Mouse (Mus musculus): ENCODE measurements around the gene Fam83g.
A peak's percentile ranks its signal among the peaks of the same experiment; 100 is the strongest.

Gene Fam83g

DNA sequence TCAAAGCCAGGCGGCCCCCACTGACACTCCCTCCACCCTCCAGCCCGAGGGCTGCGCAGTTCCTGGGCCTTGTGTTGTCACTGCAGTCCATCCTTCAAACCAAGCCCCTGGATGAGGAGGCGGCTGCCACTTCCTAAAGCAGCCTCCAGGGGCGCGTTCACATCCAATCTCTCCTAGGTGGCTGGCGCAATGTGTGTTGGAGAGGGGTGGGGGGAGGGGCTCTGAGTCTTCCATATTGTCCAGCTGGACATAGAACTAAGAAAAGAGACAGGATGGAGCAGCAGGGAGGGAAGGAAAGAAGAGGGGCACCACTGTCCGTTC, 9.1 kb upstream of the Fam83g start:
- DNase-seq: peak; percentile 66 to 70

- DNase-seq: no peak
Measured at GRCm38 (mm10) chr11:61675332-61675731, 8.6 kb upstream of the Fam83g start.

- no peak for DNase-seq
Measured at GRCm38 (mm10) chr11:61676216-61676854, 7.6 kb upstream of the Fam83g start.

DNA sequence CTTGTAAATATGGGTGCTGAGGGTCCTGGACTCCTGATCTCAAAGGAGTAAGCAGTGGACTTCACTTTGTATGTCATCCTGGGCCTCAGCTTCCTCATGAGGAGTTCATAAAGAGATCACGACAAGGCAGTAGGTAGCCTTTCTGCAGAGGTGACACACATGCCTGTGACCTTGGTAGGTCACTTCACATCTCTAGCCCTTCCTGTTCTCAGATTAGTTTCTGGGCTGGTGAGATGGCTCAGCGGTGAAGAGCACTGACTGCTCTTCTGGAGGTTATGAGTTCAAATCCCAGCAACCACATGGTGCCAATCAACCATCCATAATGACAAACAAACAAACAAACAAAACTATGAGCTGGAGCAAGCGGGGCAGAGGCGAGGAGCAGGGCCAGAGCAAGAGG, 6.2 kb upstream of the Fam83g start:
- DNase-seq: no peak

- no peak for DNase-seq
Measured at GRCm38 (mm10) chr11:61679091-61679866, 4.6 kb upstream of the Fam83g start.

- DNase-seq: no peak
Measured at GRCm38 (mm10) chr11:61685119-61685725, 1.3 kb downstream of the Fam83g start.

DNA sequence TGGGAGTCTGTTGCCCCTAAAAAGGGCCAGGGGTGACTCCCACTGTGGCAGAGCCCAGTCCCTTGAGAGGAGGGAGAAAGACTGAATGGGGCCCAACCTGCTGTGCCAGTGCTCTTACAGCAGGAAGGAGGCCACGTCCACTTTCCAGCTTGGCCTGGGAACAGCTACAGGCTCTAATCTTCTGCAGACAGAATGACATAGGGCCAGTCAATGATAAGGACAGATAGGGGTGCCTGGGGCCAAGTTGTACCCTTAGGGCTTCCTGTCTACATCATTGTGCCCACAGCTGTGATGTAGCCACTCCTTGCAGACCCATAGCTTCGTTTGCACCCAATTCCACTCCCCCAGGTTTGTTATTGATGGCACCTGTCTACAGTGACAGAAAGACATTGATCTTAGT, 2.2 kb downstream of the Fam83g start:
- no peak for DNase-seq

DNA sequence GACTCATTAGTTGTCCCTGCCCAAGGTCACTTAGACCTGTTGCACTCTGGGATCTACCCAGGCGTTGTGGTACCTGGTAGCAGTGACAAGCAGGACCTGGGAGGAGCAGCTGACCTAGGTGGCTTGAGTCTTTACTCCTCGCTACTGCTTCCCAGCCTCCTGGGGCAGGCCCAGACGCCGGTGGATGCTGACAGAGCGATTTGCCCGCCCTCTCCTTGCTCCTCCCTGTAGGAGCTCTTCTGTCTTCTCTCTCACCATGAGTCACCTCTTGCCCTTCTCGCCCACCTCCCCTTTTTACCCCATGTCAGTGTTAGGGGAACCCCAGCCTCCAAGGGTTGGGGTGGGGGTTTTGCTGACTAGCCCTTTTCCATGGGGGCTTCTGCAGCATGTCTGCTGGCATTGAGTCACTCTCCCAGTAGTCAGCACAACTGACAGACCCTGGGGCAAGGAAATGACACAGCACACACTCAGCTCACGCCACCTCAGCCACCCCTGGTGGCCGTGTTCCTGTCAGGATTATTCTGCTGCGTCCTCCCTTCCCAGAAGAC, 3.1 kb downstream of the Fam83g start:
- DNase-seq: no peak

- DNase-seq: no peak
Measured at GRCm38 (mm10) chr11:61687595-61687994, 3.7 kb downstream of the Fam83g start.

GRCm38 (mm10) chr11:61692996-61693395, 9.1 kb downstream of the Fam83g start:
- DNase-seq: peak; percentile 72 to 79

DNA sequence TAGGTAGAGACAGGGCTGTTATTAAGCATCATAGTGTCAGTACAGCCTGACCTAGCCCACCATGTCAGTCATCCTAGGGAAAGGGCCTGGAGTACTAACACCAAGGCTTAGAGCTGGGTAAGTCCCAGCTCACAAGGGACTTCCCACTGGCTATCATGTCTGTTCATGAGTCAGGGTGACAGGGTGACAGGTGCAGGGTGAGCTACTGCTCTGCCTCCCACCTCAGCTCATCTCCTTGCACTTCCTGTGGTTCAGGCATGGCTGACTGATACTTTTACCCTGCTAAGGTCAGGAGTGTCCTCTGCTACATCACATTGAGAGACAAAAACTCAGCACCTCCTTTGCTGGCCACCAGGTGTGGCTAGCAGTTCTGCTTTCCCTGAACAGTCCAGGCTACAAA, 15.0 kb downstream of the Fam83g start:
- DNase-seq: no peak

- DNase-seq: no peak
Measured at GRCm38 (mm10) chr11:61699460-61699859, 15.6 kb downstream of the Fam83g start.

DNA sequence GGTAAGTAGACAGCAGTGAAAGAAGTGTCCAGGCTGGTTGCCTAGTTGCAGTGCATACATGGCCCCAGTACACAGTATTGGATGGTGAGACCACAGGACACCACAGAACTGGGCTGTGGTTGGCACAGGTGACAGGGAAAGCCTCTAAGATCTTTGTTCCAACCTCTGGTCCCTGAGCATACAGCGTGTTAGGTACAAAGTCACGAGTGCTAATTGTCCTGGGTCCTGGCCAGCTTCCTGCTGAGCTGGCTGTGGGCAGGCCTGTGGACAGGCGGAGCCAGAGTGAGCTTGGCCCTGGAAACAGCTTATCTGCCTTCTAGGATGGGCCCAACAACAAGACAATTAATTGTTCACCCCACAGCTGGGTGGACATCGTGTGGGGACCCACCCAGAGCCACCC, 16.0 kb downstream of the Fam83g start:
- DNase-seq: peak; percentile 86 to 87

DNA sequence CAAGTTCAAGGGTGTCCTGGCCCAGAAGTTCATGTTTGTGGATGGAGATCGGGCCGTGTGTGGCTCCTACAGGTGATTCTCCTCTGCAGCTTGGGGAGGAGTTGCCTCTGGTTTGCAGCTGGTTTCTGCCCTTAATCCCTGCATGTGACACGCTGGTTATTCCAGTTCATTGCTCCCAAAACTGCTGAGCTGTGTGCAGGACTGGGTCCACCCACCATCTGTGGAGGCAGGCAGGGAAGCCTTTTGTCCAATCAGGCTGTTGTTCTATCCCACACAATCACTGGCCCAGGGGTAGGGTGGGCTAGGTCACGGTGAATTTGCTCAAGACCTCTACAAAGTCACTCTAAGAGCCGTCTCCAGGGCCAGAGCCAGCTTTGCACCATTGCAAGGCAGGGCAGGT, 17.8 kb downstream of the Fam83g start:
- DNase-seq: no peak

GRCm38 (mm10) chr11:61702494-61702893, 18.6 kb downstream of the Fam83g start:
- DNase-seq: peak; percentile 75 to 82

- no peak for DNase-seq
Measured at GRCm38 (mm10) chr11:61705581-61705980, 21.7 kb downstream of the Fam83g start.

DNA sequence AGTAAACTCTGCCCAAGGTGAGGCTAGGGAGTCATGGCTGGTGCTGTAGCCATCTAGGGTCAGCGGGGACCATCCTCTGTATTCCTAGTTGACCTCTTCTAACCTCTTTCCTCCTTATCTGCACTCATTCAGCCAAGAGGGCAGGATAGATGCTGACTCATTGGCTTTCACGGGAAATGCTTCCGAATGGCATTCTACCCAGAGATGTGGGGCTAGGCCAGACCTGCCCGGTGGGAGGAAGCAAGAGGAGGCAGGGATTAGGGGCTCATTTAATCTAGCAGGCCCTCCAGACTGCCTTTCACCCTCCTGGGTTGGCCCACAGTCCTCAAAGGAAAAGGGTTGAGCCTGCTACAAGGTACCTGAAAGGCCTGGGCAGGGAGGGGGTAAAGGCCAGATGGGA, 22.3 kb downstream of the Fam83g start:
- no peak for DNase-seq

DNA sequence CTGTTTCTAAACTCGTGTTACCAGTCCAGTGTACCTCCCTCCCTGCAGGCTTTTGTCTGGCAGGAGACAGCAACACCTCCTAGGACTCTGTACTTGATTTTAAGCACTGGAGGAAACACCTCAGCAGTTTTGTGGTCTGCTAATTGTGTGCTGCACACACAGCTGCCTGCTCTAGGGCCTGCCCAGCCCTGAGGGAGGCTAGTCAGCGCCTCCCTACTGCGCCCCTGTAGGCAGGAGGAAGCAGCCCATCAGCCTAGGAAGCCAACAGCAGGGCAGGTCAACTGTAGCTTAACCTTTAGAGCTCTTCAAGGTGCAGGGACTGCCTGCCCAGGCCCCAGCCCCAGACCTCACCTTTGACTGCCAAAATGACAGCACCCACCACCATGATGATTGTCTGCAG, 25.0 kb downstream of the Fam83g start:
- DNase-seq: no peak

GRCm38 (mm10) chr11:61713157-61713855, 29.4 kb downstream of the Fam83g start:
- DNase-seq: no peak

- peak; percentile 89 to 94 for DNase-seq
Measured at GRCm38 (mm10) chr11:61714346-61715117, 30.6 kb downstream of the Fam83g start.

- peak; percentile 51 to 60 for DNase-seq
Measured at GRCm38 (mm10) chr11:61715130-61715529, 31.2 kb downstream of the Fam83g start.

GRCm38 (mm10) chr11:61717990-61718389, 34.1 kb downstream of the Fam83g start:
- no peak for DNase-seq

Data from cerebellum, postnatal 10 days (tissue).